Mouse (Mus musculus) liver, embryonic 11.5 days (tissue): ENCODE data around the gene Zfyve9. TPM values are rescaled to one million over a fixed set of nuclear protein-coding genes. Genes with fewer than 3 reads are reported as not detected.

Experiments used
- polyA plus RNA-seq: library from polyadenylated mRNA; unstranded; fragments of >200 nt; fragmentation: Nextera tagmentation; extraction: Ambion mirVana; gene quantifications from 2 replicates; pipeline ENCODE4 v1.2.1, GENCODE M21; 2014

Zfyve9 gene
- polyA plus RNA-seq, 1 experiment from 2014 or later = 1.9 TPM

Other genes starting within 250 kb of the Zfyve9 start
- 89.0 and 96.2 TPM in 2 replicates for gene Prpf38a, start 201.5 kb downstream of the Zfyve9 start, polyA plus RNA-seq
- gene Orc1, start 201.4 kb downstream of the Zfyve9 start, polyA plus RNA-seq = 30.2 and 36.1 TPM in 2 replicates
- gene Cc2d1b, start 160.9 kb downstream of the Zfyve9 start, polyA plus RNA-seq = 24.7 and 27.8 TPM in 2 replicates
- gene 3110021N24Rik, start 61.1 kb downstream of the Zfyve9 start, polyA plus RNA-seq = 0.35 and 0.47 TPM in 2 replicates
- gene Btf3l4, start 52.8 kb upstream of the Zfyve9 start, polyA plus RNA-seq = 121 and 125 TPM in 2 replicates
- 61.9 and 63.8 TPM in 2 replicates for gene Txndc12, start 53.8 kb upstream of the Zfyve9 start, polyA plus RNA-seq
- 94.2 and 101 TPM in 2 replicates for gene Kti12, start 67.0 kb upstream of the Zfyve9 start, polyA plus RNA-seq
- gene A730015C16Rik, start 67.8 kb upstream of the Zfyve9 start, polyA plus RNA-seq = 0.51 and 0.92 TPM in 2 replicates
- gene Rab3b, start 98.3 kb upstream of the Zfyve9 start, polyA plus RNA-seq = 7.3 and 9.7 TPM in 2 replicates
- 41.3 and 45.0 TPM in 2 replicates for gene Nrd1, start 219.9 kb upstream of the Zfyve9 start, polyA plus RNA-seq